Mouse (Mus musculus) lung, postnatal 0 days (tissue): ENCODE measurements at regions not wholly inside any gene's neighbourhood (a gene's known extent, or its start where the extent isn't known, plus 50 kb on each side); places are given as distances from the start of the nearest gene placed in this dataset.

Experiments used
- CTCF ChIP-seq: IDR thresholded peaks from 2 replicates; pipeline ENCODE4 v1.5.1; 2016; ENCODE audit warnings: antibody characterized with exemption, mild to moderate bottlenecking
- EP300 ChIP-seq: IDR thresholded peaks from 2 replicates; pipeline ENCODE4 v1.6.1; 2016; ENCODE audit warnings: antibody characterized with exemption, mild to moderate bottlenecking, control low read depth

GRCm38 (mm10) chr2:75002562-75002961 is 177.0 kb downstream of the Mtx2 start:
- TF ChIP-seq CTCF (no peak), EP300 (no peak)
